Mouse (Mus musculus): ENCODE results near the gene Ptpn9.

Gene Ptpn9

GRCm38 (mm10) chr9:56994286-56995197 lies at the start of gene Ptpn9:
Ptpn9 (plus strand) TSS chr9:56994923.
- CTCF ChIA-PET = interaction anchor here (0.8 kb wide), 1 partner anchor 1146 kb away, joined by 4 read pairs; no protein-coding TSS in a partner anchor

DNA sequence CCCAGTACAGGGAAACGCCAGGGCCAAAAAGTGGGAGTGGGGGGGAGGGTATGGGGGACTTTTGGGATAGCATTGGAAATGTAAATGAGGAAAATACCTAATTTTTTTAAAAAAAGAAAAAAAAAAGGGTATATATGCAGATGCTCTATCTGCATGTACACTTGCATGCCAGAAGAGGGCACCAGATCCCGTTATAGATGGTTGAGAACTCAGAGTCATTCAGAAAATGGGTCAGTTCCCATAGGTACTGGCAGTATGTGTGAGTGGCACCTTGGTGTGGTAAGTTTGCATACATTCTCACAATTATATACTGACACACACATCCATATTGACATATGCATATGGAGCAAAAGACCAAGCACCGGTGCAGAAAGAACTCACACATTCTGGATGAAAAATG lies 47.2 kb upstream of the Ptpn9 start:
- CTCF ChIA-PET = interaction anchor here (0.6 to 1.0 kb wide), 2 partner anchors 10 to 12 kb away, joined by 3 to 6 read pairs; partner anchors contain the start of gene Imp3

DNA sequence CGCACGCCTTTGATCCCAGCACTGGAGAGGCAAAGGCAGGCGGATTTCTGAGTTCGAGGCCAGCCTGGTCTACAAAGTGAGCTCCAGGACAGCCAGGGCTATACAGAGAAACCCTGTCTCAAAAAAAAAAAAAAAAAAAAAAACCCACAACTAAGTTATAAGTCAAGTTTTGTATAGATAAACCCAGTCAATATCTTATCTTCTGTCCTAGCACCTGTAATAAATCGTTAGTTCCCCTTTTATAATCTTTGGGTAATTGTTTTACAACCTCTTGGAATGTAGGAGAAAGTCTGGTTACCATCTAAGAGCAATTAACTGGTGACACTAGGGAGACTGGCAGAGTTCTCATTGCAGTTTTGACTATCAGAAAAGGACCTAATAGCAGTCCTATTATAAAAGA lies 46.0 kb upstream of the Ptpn9 start:
- CTCF ChIA-PET = interaction anchor here (0.8 to 1.2 kb wide), 2 partner anchors 21 to 50 kb away, joined by 4 to 8 read pairs; partner anchors contain the start of gene Snx33

DNA sequence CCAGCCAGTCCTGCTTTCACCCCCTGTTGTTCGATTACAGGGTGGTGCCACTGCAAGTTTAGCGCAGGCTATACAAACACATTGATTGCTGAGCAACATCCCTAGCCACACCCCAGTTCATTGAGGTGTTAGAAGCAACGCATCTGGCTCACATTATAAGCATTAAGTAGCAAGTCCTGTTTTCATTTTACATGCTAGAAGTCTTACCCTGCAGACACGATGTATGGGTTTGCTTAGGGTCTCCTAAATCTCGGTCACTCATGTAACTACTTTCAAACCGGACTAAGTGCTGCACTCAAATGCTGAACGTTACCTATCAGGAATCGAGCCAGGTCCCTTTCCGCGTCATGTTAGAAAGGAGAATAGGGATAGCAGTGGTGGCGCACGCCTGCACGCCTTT lies 45.0 kb upstream of the Ptpn9 start:
- CTCF ChIA-PET = no interaction called here

DNA sequence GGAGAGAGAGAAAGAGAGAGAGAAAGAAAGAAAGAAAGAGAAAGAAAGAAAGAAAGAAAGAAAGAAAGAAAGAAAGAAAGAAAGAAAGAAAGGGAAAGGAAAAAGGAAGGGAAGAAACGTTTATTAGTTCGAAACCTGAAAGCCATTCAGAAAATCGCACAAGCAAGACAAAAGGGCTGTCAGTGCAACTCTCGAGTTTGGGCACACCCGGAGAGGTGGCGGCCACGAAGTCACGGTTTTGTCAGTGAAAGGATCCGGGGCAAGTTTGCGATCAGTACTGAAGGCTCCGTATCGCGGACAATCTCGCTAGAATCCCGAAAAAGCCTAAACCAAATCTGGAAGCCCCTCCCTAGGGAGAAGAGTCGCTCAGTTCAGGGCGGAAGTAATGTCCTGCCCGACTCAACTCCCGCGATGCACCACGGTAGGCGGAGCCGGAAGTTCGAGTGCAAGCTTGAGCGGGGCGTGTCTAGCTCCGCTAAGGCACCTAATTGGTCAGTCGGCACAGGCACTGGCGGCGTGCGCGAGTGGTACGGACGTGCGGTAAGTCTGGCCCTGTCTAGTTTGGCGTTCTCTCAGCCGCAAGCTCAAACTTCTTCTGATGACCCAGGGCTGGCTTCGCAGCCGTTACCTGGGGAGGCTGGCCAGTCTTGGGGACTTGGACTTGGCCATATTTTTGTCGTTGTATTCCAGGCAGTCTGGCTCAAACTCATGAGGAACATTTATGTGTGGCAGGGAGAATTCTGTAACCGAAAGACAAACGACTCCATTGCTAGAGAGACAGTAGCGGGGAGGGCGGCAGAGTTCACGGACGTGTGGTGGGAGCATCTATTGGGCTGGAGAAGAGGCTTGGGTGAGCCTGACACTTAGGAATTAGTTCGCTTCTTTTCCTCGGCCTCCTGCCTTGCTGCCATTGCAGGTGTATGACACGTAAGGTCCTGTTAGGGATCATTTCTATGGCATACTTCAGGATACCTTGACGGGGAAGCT lies 44.0 kb upstream of the Ptpn9 start, which contains the start of gene Snupn:
Snupn (plus strand) TSS at position 465 of the 987 bp plus-strand sequence.
- CTCF ChIA-PET = no interaction called here

DNA sequence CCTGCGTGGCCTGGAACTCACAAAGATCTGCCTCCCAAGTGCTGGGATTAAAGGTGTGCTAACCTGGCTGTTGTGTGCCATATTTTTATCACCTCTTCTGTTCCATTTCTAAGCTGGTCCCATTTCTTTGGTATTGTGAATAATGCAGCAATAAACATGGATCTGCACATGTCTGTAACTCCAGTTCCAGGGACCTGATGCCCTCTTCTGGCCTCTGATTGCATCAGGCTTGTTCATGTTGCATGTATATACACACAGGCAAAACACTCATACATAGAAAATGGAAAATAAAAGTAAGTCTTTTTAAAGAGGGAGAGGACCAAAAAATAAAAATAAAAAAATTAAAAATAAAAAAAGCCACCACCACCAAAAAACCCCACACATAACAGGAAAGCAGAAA lies 41.2 kb upstream of the Ptpn9 start:
- CTCF ChIA-PET = interaction anchor here (0.6 kb wide), 1 partner anchor 43 kb away, joined by 9 read pairs; no protein-coding TSS in a partner anchor

GRCm38 (mm10) chr9:56956966-56957675 lies 37.6 kb upstream of the Ptpn9 start:
- CTCF ChIA-PET = interaction anchor here (1.2 kb wide), 1 partner anchor 174 kb away, joined by 3 read pairs; the partner anchor contains the start of gene Man2c1

DNA sequence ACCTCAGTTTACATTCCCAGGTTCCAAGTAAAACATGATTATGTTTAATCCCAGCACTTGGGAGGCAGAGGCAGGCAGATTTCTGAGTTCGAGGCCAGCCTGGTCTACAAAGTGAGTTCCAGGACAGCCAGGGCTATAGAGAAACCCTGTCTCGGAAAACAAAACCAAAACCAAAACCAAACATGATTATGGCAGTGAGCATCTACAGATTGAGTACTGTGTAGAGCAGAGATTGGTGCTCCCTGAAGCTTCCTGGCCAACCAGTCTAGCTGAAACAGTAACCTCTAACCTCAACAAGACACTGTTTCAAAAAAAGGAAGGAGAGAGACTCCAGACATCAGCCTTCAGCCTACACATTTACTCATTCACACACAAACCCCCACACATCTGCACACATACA lies 36.0 kb upstream of the Ptpn9 start:
- CTCF ChIA-PET = no interaction called here

DNA sequence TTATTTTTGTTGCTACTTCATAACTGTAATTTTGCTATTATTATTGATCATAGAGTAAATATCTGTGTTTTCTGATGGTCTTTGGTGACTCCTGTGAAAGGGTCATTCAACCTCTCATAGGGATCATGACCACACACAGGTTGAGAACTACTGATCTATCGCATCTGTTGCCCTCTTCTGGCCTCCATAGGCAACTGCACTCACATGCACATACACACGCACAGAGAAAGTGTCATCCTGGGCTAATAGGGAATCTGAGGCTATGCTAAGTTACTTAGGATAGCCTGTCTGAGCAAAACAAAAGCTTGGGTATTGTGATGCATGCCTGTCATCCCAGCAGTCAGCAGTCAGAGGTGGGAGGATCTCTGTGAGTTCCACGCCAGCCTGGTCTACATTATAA lies 33.1 kb upstream of the Ptpn9 start:
- CTCF ChIA-PET = no interaction called here

GRCm38 (mm10) chr9:56970158-56970557 lies 24.6 kb upstream of the Ptpn9 start:
- CTCF ChIA-PET = no interaction called here

GRCm38 (mm10) chr9:56973960-56974524 lies 20.7 kb upstream of the Ptpn9 start:
- CTCF ChIA-PET = no interaction called here

DNA sequence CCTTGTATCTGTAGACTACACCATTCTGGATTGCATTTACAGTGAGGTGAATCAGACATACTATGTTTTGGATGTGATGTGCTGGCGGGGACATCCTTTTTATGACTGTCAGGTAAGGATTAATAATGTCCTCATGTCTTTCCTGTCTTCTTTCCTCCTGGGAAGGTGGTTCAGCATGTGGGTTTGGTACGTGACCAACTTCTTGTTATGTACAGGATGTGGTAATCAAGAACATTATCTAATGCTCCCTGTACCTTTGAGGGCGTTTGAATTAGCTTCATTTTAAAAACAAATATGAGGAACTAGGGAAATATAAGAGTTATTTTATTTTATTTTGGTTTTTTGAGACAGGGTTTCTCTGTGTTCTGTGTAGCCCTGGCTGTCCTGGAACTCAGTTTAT lies 19.5 kb upstream of the Ptpn9 start:
- CTCF ChIA-PET = interaction anchor here (0.6 kb wide), 1 partner anchor 844 kb away, joined by 3 read pairs; no protein-coding TSS in a partner anchor

- CTCF ChIA-PET = no interaction called here
These were observed 14.5 kb upstream of the Ptpn9 start for GRCm38 (mm10) chr9:56980186-56980585.

- CTCF ChIA-PET = no interaction called here
These were observed 13.2 kb upstream of the Ptpn9 start for GRCm38 (mm10) chr9:56981502-56981901.

DNA sequence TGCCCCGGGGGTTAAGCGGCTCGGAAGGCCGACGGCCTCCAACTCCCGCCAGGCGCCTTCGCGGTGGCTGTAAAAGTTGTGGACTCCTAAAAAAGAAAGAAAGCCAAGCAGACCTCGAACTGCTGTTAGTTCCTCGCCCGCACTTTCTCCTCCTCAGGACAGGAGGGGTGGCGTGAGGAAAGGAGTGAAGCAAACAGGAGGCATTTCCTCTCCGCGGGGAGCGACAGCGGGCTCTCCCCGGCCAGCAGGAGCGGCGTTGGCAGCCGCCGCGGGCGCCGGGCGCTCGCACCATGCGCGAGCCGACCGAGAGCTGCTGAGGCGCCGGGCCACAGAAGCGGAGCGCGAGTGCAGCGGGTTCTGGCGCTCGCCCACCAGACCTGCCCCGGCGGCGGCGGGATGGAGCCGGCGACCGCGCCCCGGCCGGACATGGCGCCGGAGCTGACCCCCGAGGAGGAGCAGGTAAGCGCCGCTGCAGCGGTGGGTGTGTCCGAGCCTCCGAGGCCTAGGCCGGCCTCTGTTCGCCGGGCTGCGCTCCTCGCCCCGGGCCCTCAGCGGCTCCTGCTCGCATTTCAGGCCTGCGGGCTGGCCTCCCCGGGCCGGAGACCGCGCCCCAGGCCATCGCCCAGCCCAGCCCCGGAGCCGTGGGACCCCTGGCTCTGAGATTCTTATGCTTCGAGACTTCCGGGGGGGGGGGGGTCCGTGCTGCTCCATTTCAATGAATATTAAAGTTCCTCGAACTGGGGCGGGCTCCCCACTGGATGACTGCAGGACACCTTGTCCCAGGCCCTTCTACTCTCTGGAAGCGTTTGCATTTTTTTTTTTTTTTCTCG lies 690 bp downstream of the Ptpn9 start:
- CTCF ChIA-PET = interaction anchor here (0.7 to 1.4 kb wide), 3 partner anchors 41 to 1147 kb away, joined by 4 to 9 read pairs (median 4); no protein-coding TSS in a partner anchor

DNA sequence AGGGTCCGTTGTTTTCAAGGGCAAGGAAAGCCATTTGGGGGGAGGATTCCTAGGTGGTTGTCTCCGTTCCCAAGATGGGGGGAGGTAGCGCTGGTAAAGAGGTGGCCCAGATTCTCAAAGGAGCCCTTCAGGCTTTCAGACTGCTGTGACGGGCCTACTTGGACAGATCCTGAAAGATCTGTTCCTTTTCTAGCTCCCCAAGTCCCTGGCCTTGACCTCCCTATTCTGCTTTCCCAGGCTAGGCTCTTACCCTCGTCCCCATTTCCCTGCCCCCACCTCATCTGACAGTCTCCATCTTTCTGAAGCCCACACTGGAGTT lies 1.3 kb downstream of the Ptpn9 start:
- CTCF ChIA-PET = interaction anchor here (0.7 to 1.4 kb wide), 3 partner anchors 42 to 58 kb away, joined by 4 to 9 read pairs (median 5); no protein-coding TSS in a partner anchor

- CTCF ChIA-PET = interaction anchor here (1.4 kb wide), 1 partner anchor 59 kb away, joined by 4 read pairs; no protein-coding TSS in a partner anchor
These were observed 2.5 kb downstream of the Ptpn9 start for GRCm38 (mm10) chr9:56997206-56997605.

DNA sequence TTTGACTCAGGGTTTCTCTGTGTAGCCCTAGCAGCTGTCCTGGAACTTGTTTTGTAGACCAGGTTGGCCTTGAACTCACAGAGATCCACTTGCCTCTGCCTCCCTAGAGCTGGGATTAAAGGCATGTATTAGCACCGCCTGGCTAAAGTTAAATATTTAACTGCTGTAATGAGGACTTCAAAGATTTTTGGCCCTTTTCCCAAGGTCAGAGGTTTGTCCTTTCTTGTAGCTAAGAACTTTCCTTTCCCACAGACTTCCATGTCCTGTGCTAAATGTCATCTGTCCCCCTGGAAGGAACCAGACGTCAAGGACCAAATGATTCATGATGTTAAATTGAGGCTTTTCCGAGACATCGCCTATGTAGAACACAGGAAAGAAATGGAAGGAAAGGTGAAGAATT lies 8.3 kb downstream of the Ptpn9 start:
- CTCF ChIA-PET = no interaction called here

- CTCF ChIA-PET = no interaction called here
These were observed 17.7 kb downstream of the Ptpn9 start for GRCm38 (mm10) chr9:57012393-57012792.

GRCm38 (mm10) chr9:57012895-57013294 lies 18.2 kb downstream of the Ptpn9 start:
- CTCF ChIA-PET = no interaction called here

All from spleen, embryonic (tissue).